Mouse (Mus musculus): ENCODE measurements around the gene Psg21. TPM values are rescaled to one million over a fixed set of nuclear protein-coding genes. Genes with fewer than 3 reads are reported as not detected.
"Not testable (repeated sequence)": the region's sequence is repeated elsewhere in the genome, so short reads cannot be mapped to it uniquely, and the experiment has no call there.

Psg21 gene
- total RNA-seq (2014; rRNA removed) (not detected in 2 replicates), polyA plus RNA-seq (2012; rRNA removed) (not detected in 2 replicates)

DNA sequence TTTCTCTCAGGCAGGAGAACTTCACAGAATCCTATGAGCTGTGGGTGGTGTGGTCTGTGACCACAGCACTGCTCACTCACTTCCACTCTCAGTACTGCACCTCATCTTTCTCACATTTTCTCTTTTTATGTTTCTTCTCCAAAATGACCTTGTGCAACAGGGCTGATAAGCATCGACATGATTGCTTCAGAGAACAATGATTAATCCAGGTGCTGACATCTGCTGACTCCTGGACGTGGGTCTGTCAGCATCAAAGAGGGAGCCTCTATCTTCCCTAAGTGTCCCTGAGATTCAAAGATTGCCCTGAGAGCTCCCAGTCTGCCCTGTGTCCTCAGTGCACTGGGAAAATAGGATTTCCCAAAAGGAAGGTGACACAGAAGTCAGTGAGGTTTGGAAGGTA is at the start of gene Psg21:
Psg21 (minus strand) TSS at position 101 of the 400 bp plus-strand sequence.
- not testable (repeated sequence) for H3K36me3 ChIP-seq (ENCODE audit: control insufficient read depth, insufficient read depth, low read length); H3K27me3 ChIP-seq (ENCODE audit: control insufficient read depth, insufficient read depth, low read length); H3K4me1 ChIP-seq (ENCODE audit: control insufficient read depth, insufficient read depth, low read length); H3K79me2 ChIP-seq (ENCODE audit: control insufficient read depth, insufficient read depth, low read length); DNase-seq (ENCODE audit: extremely low read depth, low read depth, low spot score); H3K4me3 ChIP-seq (ENCODE audit: insufficient read depth, low read depth, low read length); H3K9ac ChIP-seq (ENCODE audit: low read depth, low read length); H3K27ac ChIP-seq (replicated peaks; ENCODE audit: insufficient read depth, low read depth, low read length)
- 26% methylated on average over 2 of the region's 2 CpGs for WGBS

DNA sequence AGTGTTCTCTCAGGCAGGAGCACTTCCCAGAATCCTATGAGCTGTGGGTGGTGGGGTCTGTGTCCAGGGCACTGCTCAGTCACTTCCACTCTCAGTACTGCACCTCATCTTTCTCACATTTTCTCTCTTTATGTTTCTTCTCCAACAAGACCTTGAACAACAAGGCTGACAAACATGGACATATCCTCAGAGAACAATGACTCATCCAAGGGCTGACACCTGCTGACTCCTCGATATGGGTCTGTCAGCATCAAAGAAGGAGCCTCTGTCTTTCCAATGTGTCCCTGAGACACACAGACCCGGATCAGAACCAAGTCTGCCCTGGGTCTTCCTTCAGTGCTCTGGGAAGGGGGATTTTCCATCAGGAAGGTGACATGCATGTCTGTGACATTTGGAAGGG is 29.6 kb upstream of the Psg21 start, which contains the start of gene Psg20:
Psg20 (minus strand) TSS at position 101 of the 400 bp plus-strand sequence.
- no peaks in the 10 kb centered on the region for H3K36me3 ChIP-seq (ENCODE audit: control insufficient read depth, insufficient read depth, low read length)
- DNase-seq (ENCODE audit: extremely low read depth, low read depth, low spot score): no peak
- no peaks in the 10 kb centered on the region for H3K27me3 ChIP-seq (ENCODE audit: control insufficient read depth, insufficient read depth, low read length)
- no peak within 1 kb of the TSS for H3K9ac ChIP-seq (ENCODE audit: low read depth, low read length)
- TF ChIP-seq POLR2A (IDR thresholded peaks at IDR 0.05; ENCODE audit: extremely low read depth, insufficient read depth, low read length): no peak
- no peak for TF ChIP-seq CTCF (IDR thresholded peaks at IDR 0.05; ENCODE audit: low read depth, low read length)
- no peaks in the 10 kb centered on the region for H3K79me2 ChIP-seq (ENCODE audit: control insufficient read depth, insufficient read depth, low read length)
- no peak within 1 kb of the TSS for H3K4me3 ChIP-seq (ENCODE audit: insufficient read depth, low read depth, low read length)
- no peak within 1 kb of the TSS for H3K27ac ChIP-seq (replicated peaks; ENCODE audit: insufficient read depth, low read depth, low read length)
- no peaks in the 10 kb centered on the region for H3K4me1 ChIP-seq (ENCODE audit: control insufficient read depth, insufficient read depth, low read length)
- 51% methylated on average over 2 of the region's 2 CpGs for WGBS

DNA sequence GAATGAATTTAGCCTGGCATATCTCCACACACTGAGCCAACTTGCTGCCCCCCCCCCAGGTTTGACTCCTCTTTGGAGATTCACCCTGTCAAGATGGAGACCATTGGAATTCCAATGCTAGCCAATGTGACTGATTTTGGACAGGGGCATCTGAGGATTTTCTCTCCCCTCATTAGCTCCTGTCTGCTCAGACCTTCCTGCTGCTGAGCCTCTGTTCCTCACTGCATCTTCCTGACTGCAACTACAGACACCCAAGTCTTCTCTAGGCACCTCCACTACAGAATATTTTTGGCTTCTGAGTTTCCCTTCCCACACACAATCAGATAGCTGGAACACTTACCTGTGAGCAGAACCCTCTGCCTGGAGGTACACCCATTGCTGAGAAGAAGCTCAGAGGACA is 29.1 kb upstream of the Psg21 start:
- no peak overlapping the region for H3K27ac ChIP-seq (replicated peaks; ENCODE audit: insufficient read depth, low read depth, low read length)
- no peak overlapping the region for H3K4me3 ChIP-seq (ENCODE audit: insufficient read depth, low read depth, low read length)
- DNase-seq (ENCODE audit: extremely low read depth, low read depth, low spot score): no peak
- no peaks in the 10 kb centered on the region for H3K4me1 ChIP-seq (ENCODE audit: control insufficient read depth, insufficient read depth, low read length)
- no peaks in the 10 kb centered on the region for H3K27me3 ChIP-seq (ENCODE audit: control insufficient read depth, insufficient read depth, low read length)
- H3K36me3 ChIP-seq (ENCODE audit: control insufficient read depth, insufficient read depth, low read length): no peaks in the 10 kb centered on the region
- no peaks in the 10 kb centered on the region for H3K79me2 ChIP-seq (ENCODE audit: control insufficient read depth, insufficient read depth, low read length)
- TF ChIP-seq POLR2A (IDR thresholded peaks at IDR 0.05; ENCODE audit: extremely low read depth, insufficient read depth, low read length): no peak
- no peak for TF ChIP-seq CTCF (IDR thresholded peaks at IDR 0.05; ENCODE audit: low read depth, low read length)
- no peak overlapping the region for H3K9ac ChIP-seq (ENCODE audit: low read depth, low read length)

DNA sequence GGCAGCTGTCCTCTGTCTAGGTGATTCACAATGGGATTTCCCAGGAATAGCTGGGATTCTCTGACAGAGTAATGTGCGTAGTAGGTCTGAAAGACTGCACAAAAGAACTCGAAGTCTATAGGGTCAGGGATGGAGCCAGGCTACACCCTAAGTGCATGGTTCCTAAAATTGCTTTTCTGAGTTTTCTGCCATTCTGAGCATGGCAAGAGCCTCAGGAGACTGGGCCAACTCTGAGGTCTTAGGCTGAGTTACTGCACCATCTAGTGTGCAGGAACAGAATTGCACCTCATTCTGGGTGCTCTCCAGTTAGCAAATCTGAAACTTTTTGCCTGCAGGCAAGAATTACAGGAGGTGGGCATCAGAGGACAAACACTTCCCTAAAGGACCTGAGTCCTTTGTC is 23.2 kb upstream of the Psg21 start:
- H3K36me3 ChIP-seq (ENCODE audit: control insufficient read depth, insufficient read depth, low read length): no peaks in the 10 kb centered on the region
- peak; percentile 11 for DNase-seq (ENCODE audit: extremely low read depth, low read depth, low spot score)
- H3K9ac ChIP-seq (ENCODE audit: low read depth, low read length): no peak overlapping the region
- H3K27me3 ChIP-seq (ENCODE audit: control insufficient read depth, insufficient read depth, low read length): no peaks in the 10 kb centered on the region
- H3K27ac ChIP-seq (replicated peaks; ENCODE audit: insufficient read depth, low read depth, low read length): no peak overlapping the region
- H3K79me2 ChIP-seq (ENCODE audit: control insufficient read depth, insufficient read depth, low read length): no peaks in the 10 kb centered on the region
- H3K4me1 ChIP-seq (ENCODE audit: control insufficient read depth, insufficient read depth, low read length): no peaks in the 10 kb centered on the region
- H3K4me3 ChIP-seq (ENCODE audit: insufficient read depth, low read depth, low read length): no peak overlapping the region
- peak; percentile 53; the same call in 1 of the 2 replicates for TF ChIP-seq CTCF (IDR thresholded peaks at IDR 0.05; ENCODE audit: low read depth, low read length)
- TF ChIP-seq POLR2A (IDR thresholded peaks at IDR 0.05; ENCODE audit: extremely low read depth, insufficient read depth, low read length): no peak
- WGBS: 47% methylated on average over 2 of the region's 2 CpGs

DNA sequence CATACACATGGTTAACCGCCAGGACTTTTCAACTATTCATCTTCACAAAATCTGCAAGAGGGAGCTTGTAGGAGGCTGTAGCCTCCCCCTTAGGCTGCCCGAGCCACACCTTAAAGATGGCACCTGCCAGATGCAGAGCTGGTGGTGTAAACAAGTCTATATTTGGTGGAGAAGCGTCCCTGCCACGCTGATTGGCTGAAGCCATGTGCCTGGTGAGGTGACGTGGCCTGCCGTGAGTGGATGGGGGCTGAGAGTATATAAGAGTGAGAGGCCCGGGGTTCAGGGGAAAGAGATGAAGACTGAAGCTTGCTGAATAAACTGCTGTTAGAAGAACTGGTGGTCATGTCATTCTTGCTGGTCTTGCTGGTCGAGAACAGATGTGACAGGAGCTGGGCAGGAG is 29.6 kb downstream of the Psg21 start:
- H3K36me3 ChIP-seq (ENCODE audit: control insufficient read depth, insufficient read depth, low read length); H3K4me1 ChIP-seq (ENCODE audit: control insufficient read depth, insufficient read depth, low read length); H3K27ac ChIP-seq (replicated peaks; ENCODE audit: insufficient read depth, low read depth, low read length); H3K79me2 ChIP-seq (ENCODE audit: control insufficient read depth, insufficient read depth, low read length); DNase-seq (ENCODE audit: extremely low read depth, low read depth, low spot score); H3K9ac ChIP-seq (ENCODE audit: low read depth, low read length); H3K4me3 ChIP-seq (ENCODE audit: insufficient read depth, low read depth, low read length); H3K27me3 ChIP-seq (ENCODE audit: control insufficient read depth, insufficient read depth, low read length): not testable (repeated sequence)
- 78% methylated on average over 8 of the region's 8 CpGs for WGBS

DNA sequence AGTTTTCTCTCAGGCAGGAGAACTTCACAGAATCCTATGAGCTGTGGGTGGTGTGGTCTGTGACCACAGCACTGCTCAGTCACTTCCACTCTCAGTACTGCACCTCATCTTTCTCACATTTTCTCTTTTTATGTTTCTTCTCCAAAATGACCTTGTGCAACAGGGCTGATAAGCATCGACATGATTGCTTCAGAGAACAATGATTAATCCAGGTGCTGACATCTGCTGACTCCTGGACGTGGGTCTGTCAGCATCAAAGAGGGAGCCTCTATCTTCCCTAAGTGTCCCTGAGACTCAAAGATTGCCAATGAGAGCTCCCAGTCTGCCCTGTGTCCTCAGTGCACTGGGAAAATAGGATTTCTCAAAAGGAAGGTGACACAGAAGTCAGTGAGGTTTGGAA is 40.1 kb downstream of the Psg21 start, which contains the start of gene Psg23:
Psg23 (minus strand) TSS at position 101 of the 400 bp plus-strand sequence.
- H3K36me3 ChIP-seq (ENCODE audit: control insufficient read depth, insufficient read depth, low read length); H3K9ac ChIP-seq (ENCODE audit: low read depth, low read length); H3K27ac ChIP-seq (replicated peaks; ENCODE audit: insufficient read depth, low read depth, low read length); H3K4me1 ChIP-seq (ENCODE audit: control insufficient read depth, insufficient read depth, low read length); H3K27me3 ChIP-seq (ENCODE audit: control insufficient read depth, insufficient read depth, low read length); DNase-seq (ENCODE audit: extremely low read depth, low read depth, low spot score); H3K79me2 ChIP-seq (ENCODE audit: control insufficient read depth, insufficient read depth, low read length); H3K4me3 ChIP-seq (ENCODE audit: insufficient read depth, low read depth, low read length): not testable (repeated sequence)
- 21% methylated on average over 2 of the region's 2 CpGs for WGBS

Other genes with a start within 250 kb of the Psg21 start
- not detected in 2 replicates for gene Psg28, start 224.7 kb downstream of the Psg21 start, total RNA-seq (2014; rRNA removed)
- not detected in 2 replicates for gene Psg28, start 224.7 kb downstream of the Psg21 start, polyA plus RNA-seq (2012; rRNA removed)
- gene Psg26, start 172.5 kb downstream of the Psg21 start, total RNA-seq (2014; rRNA removed): not detected in 2 replicates
- not detected in 2 replicates for gene Psg26, start 172.5 kb downstream of the Psg21 start, polyA plus RNA-seq (2012; rRNA removed)
- not detected in 2 replicates for gene Psg25, start 124.5 kb downstream of the Psg21 start, total RNA-seq (2014; rRNA removed)
- gene Psg25, start 124.5 kb downstream of the Psg21 start, polyA plus RNA-seq (2012; rRNA removed): not detected in 2 replicates
- gene Psg27, start 89.4 kb downstream of the Psg21 start, total RNA-seq (2014; rRNA removed): not detected in 2 replicates
- not detected in 2 replicates for gene Psg27, start 89.4 kb downstream of the Psg21 start, polyA plus RNA-seq (2012; rRNA removed)
- not detected in 2 replicates for gene Psg23, start 40.2 kb downstream of the Psg21 start, total RNA-seq (2014; rRNA removed)
- gene Psg23, start 40.2 kb downstream of the Psg21 start, polyA plus RNA-seq (2012; rRNA removed): not detected in 2 replicates
- not detected in 2 replicates for gene Psg20, start 29.5 kb upstream of the Psg21 start, total RNA-seq (2014; rRNA removed)
- not detected in 2 replicates for gene Psg20, start 29.5 kb upstream of the Psg21 start, polyA plus RNA-seq (2012; rRNA removed)
- gene Psg22, start 61.4 kb upstream of the Psg21 start, total RNA-seq (2014; rRNA removed): not detected in 2 replicates
- gene Psg22, start 61.4 kb upstream of the Psg21 start, polyA plus RNA-seq (2012; rRNA removed): 0.04 TPM in 1 of 2 replicates, not detected in the other
- gene Psg19, start 141.8 kb upstream of the Psg21 start, total RNA-seq (2014; rRNA removed): not detected in 2 replicates
- not detected in 2 replicates for gene Psg19, start 141.8 kb upstream of the Psg21 start, polyA plus RNA-seq (2012; rRNA removed)
- gene Psg17, start 164.9 kb upstream of the Psg21 start, total RNA-seq (2014; rRNA removed): not detected in 2 replicates
- gene Psg17, start 164.9 kb upstream of the Psg21 start, polyA plus RNA-seq (2012; rRNA removed): not detected in 2 replicates
- 0.83 and 1.1 TPM in 2 replicates for gene Mill2, start 183.2 kb upstream of the Psg21 start, total RNA-seq (2014; rRNA removed)
- 0.37 and 0.50 TPM in 2 replicates for gene Mill2, start 183.2 kb upstream of the Psg21 start, polyA plus RNA-seq (2012; rRNA removed)
- gene Pglyrp1, start 214.6 kb upstream of the Psg21 start, total RNA-seq (2014; rRNA removed): 0.18 and 0.27 TPM in 2 replicates
- gene Pglyrp1, start 214.6 kb upstream of the Psg21 start, polyA plus RNA-seq (2012; rRNA removed): 1.7 and 2.0 TPM in 2 replicates